Mouse (Mus musculus) liver, embryonic 14.5 days (tissue): ENCODE data around the gene Lsamp.

ENCODE experiments used
- CTCF ChIP-seq: IDR thresholded peaks from 2 replicates; pipeline ENCODE4 v1.5.1; 2016; ENCODE audit warnings: antibody characterized with exemption, low read depth, control low read depth
- EP300 ChIP-seq: IDR thresholded peaks from 2 replicates; pipeline ENCODE4 v1.6.1; 2016; ENCODE audit warnings: antibody characterized with exemption, low read depth

DNA sequence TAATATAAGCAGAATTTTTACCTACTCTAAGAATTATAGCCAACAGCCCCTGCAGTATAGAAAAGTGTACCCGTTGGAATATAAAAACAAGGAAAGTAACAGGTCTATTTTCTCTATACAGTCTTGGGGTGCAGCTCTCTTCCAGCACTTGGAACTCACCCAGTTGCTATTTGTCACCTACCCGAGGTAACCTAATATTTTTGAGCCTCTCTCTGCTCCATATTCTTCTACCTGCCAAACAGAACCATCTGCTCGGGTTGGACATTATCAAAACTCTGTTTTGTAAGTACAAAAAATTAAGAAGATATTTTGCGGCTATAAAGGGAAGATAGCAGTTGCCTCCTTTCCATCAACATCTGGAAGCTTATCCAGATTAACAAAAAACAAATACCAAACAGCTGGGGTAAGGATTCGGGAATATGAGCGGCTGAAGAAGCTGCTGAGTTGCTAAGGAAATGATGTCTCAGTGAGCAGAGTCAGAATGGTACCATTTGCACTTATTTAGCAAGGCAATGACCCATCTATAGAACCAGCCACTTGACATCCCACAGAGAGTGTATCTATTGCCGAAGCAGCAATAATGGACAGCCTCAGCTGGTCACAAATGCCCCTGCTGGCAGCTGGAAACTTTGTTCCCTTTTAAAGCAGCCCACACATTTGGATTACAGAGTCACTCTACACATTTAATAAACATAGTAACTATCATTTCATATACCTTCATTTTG, 1957.6 kb downstream of the Lsamp start:
- no peak for TF ChIP-seq CTCF
- TF ChIP-seq EP300, result no peak
